Mouse (Mus musculus): ENCODE data around the gene Ccm2l.

- TF ChIP-seq GATA1 (IDR thresholded peaks at IDR 0.05; ENCODE audit: borderline replicate concordance, low read length) = no peak
- TF ChIP-seq FLI1 (IDR thresholded peaks at IDR 0.05; ENCODE audit: low read length) = no peak
Observed at GRCm38 (mm10) chr2:153122701-153123100, 56.9 kb downstream of the Ccm2l start.
